Mouse (Mus musculus) thymus, adult 2 months (tissue): Measurements from ENCODE around the gene Ier2. TPM values are rescaled to one million over a fixed set of nuclear protein-coding genes. Genes with fewer than 3 reads are reported as not detected.
"Not testable (repeated sequence)": the region's sequence is repeated elsewhere in the genome, so short reads cannot be mapped to it uniquely, and the experiment has no call there.

ENCODE experiments used
- DNase-seq: peaks from one replicate; pipeline ENCODE4 v3.0.0; 2021
- H3K27ac ChIP-seq: fragments of 200-500 bp; 2 replicates; pipeline ENCODE4 v1.5.1; 2012; ENCODE audit warnings: low read length, control low read depth; ENCODE audit not compliant: control insufficient read depth, insufficient read depth
- H3K27me3 ChIP-seq: fragments of 200-500 bp; 2 replicates; pipeline ENCODE4 v1.6.1; 2012; ENCODE audit warnings: mild to moderate bottlenecking, low read length, moderate library complexity, mixed read lengths; ENCODE audit not compliant: control insufficient read depth, insufficient read depth
- H3K36me3 ChIP-seq: fragments of 200-500 bp; 2 replicates; pipeline ENCODE4 v1.6.1; 2012; ENCODE audit warnings: mild to moderate bottlenecking, low read length, moderate library complexity; ENCODE audit not compliant: control insufficient read depth, insufficient read depth
- H3K4me1 ChIP-seq: fragments of 200-500 bp; replicated peaks from 2 replicates; pipeline ENCODE4 v1.6.1; 2012; ENCODE audit warnings: low read length; ENCODE audit not compliant: control insufficient read depth, insufficient read depth
- H3K4me3 ChIP-seq: fragments of 200-500 bp; 2 replicates; pipeline ENCODE4 v1.5.1; 2012; ENCODE audit warnings: mild to moderate bottlenecking, low read length, control low read depth, moderate library complexity; ENCODE audit not compliant: control insufficient read depth, insufficient read depth
- CTCF ChIP-seq: fragments of 200-500 bp; IDR thresholded peaks from 2 replicates; pipeline ENCODE4 v1.5.1; 2012; ENCODE audit warnings: mild to moderate bottlenecking, control low read depth, low read length, moderate library complexity, borderline replicate concordance; ENCODE audit not compliant: control insufficient read depth, poor library complexity, insufficient read depth; ENCODE audit errors: extremely low read depth
- POLR2A ChIP-seq: fragments of 200-500 bp; IDR thresholded peaks from 2 replicates; pipeline ENCODE4 v1.6.1; 2012; ENCODE audit warnings: mild to moderate bottlenecking, low read length, control low read depth, moderate library complexity; ENCODE audit not compliant: control insufficient read depth, poor library complexity, insufficient read depth; ENCODE audit errors: extremely low read depth
- WGBS: fragments of 180-500 bp; shearing (Covaris S2); methylation state at CpG from one replicate; pipeline ENCODE4 v1.1.7; 2018; 5-methylcytosine and 5-hydroxymethylcytosine counted together
- polyA plus RNA-seq: library from polyadenylated mRNA; depleted of rRNA; stranded (reverse); fragments of >200 nt; gene quantifications from 2 replicates; pipeline ENCODE4 v1.2.3, GENCODE M21; 2012

Gene Ier2
- polyA plus RNA-seq, 1 experiment: 29.2 TPM

DNA sequence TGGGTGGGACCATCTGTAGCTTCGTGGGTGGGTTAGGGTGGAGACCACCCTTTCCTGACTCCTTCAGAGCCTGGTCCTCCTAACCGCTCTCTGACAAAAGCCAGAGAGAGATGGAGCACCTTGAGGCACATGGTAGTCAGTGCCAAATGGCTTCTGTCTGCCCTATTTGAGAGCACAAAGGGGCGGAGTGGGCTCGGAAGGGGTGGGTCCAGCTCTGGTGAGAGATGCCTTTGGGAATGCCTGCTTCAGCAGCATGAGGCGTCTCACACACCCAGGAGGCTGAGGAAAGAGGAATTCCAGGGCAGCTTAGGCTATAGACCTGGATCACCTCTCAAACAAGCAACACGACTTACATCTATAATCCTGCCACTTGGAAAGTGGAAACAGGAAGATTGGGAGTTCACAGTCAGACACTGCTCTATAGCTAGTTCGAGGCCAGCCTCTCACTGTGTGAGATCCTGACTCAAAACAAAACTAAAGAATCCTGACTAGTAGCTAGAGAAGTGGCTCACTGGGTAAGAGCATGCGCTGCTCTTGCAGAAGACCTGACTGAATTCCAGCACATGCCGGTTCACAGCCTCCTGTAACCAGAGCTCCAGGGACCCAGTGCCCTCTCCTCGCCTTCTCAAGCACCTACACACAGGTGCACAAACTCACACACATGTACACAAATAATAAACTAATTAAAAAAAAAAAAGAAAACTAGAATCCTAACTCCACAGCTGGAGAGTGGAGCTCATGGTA is 28.6 kb downstream of the Ier2 start:
- Histone ChIP-seq H3K4me3 (no peak overlapping the region), H3K36me3 (no peaks in the 10 kb centered on the region), H3K4me1 (peaks cover 10% of the 10 kb centered on the region), H3K27me3 (no peaks in the 10 kb centered on the region), H3K27ac (no peak overlapping the region)
- no peak for TF ChIP-seq CTCF
- no peak for TF ChIP-seq POLR2A
- DNase-seq: no peak
- 88% methylated on average over 10 of the region's 10 CpGs for WGBS

DNA sequence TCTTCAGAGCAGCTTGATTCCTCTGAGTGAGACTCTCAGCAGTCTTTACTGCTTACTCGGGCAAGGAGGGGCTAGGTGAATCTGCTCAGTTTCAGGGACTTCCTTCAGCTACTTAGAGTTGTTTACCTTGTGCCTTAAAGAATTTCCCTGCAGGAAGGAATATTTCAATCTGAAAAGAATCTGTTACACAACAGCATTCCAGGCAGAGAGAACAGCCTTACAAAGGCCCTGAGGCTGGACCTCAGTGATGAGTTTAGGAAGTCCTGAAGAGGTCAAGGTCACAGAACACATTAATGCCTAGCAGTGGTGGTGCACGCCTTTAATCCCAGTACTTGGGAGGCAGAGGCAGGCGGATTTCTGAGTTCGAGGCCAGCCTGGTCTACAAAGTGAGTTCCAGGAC is 30.8 kb downstream of the Ier2 start:
- Histone ChIP-seq H3K27me3 (no peaks in the 10 kb centered on the region), H3K4me1 (no peaks in the 10 kb centered on the region), H3K36me3 (no peaks in the 10 kb centered on the region), H3K4me3 (no peak overlapping the region), H3K27ac (no peak overlapping the region)
- 90% methylated on average over 4 of the region's 4 CpGs for WGBS
- TF ChIP-seq POLR2A (no peak), CTCF (no peak)
- no peak for DNase-seq

DNA sequence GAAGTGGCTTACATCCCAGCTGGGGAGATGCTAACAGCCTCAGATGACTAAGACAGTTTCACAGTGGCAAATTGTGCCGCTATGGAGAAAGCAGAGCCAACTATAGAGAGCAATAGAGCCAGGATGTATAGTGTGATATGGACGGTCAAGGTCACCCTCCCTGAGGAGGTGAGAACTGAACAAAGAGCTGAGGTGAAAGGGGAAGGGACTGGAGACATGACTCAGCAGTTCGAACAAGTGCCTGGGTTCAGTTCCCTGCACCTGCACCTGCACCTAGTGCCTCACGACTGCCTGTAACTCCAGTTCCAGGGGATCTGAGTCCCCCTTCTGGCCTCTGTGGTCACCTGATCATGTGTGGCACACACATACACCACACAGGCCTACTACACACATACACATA is 32.5 kb downstream of the Ier2 start:
- DNase-seq: no peak
- Histone ChIP-seq H3K27ac (no peak overlapping the region), H3K4me1 (no peaks in the 10 kb centered on the region), H3K36me3 (no peaks in the 10 kb centered on the region), H3K27me3 (no peaks in the 10 kb centered on the region), H3K4me3 (no peak overlapping the region)
- 70% methylated on average over 4 of the region's 4 CpGs for WGBS
- TF ChIP-seq POLR2A: no peak
- no peak for TF ChIP-seq CTCF

DNA sequence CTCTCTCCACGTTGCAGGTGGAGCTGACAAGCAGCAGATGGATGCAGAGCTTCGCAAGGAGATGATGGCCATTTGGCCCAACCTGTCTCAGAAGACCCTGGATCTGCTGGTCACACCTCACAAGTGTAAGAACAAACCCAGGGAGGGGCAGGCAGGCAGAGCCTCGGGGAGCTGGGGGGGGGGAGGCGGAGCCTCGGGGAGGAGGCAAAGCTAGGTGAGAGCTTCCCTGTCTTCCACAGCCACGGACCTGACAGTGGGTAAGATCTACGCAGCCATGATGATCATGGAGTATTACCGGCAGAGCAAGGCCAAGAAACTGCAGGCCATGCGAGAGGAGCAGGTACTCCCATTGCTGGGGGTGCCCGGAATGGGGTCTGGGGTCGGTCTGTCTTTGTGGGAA is 33.1 kb downstream of the Ier2 start:
- H3K27me3 ChIP-seq: no peaks in the 10 kb centered on the region
- TF ChIP-seq POLR2A (no peak), CTCF (no peak)
- H3K36me3 ChIP-seq: no peaks in the 10 kb centered on the region
- H3K4me1 ChIP-seq: no peaks in the 10 kb centered on the region
- no peak overlapping the region for H3K27ac ChIP-seq
- 87% methylated on average over 11 of the region's 11 CpGs for WGBS
- H3K4me3 ChIP-seq: no peak overlapping the region
- no peak for DNase-seq

DNA sequence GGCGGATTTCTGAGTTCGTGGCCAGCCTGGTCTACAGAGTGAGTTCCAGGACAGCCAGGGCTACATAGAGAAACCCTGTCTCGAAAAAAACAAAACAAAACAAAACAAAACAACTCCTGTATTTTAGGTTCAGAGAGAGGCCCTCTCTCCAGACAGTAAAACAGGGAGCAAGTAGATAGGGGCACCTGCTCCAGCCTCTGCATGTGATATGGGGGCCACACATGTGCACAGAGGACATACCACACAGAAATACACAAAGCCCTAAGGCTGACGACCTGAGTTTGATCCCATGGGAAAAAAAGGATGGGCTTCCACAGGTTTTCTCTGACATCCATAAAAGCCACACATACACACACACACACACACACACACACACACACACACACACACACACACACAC is 39.2 kb downstream of the Ier2 start:
- H3K4me1 ChIP-seq, H3K36me3 ChIP-seq, H3K4me3 ChIP-seq, DNase-seq, H3K27me3 ChIP-seq, H3K27ac ChIP-seq: not testable (repeated sequence)
- WGBS: 94% methylated on average over 4 of the region's 4 CpGs

DNA sequence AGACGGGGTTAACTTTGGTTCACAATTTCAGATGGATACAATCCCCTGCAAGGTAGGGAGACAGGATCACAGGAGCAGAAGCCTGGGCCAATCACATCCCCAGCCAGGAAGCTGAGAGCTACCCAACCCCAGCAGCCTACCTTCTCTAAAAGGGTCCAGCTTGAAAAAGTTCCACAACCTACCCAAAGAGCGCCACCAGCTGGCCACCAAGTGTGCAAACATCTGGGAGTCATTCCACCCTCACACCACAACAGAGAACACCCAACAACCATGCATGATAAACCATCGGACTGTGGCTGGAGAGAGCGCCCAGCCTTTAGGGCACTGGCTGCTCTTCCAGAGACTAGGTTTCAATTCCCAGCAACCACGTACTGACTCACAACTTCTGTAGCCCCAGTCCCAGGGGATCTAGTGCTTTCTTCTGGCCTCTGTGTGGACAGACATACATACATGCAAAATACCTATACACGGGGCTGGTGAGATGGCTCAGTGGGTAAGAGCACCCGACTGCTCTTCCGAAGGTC is 41.5 kb downstream of the Ier2 start:
- no peaks in the 10 kb centered on the region for H3K36me3 ChIP-seq
- no peaks in the 10 kb centered on the region for H3K4me1 ChIP-seq
- WGBS: 87% methylated on average over 8 of the region's 8 CpGs
- no peak overlapping the region for H3K4me3 ChIP-seq
- no peak for DNase-seq
- H3K27me3 ChIP-seq: no peaks in the 10 kb centered on the region
- no peak for TF ChIP-seq POLR2A
- no peak for TF ChIP-seq CTCF
- no peak overlapping the region for H3K27ac ChIP-seq

DNA sequence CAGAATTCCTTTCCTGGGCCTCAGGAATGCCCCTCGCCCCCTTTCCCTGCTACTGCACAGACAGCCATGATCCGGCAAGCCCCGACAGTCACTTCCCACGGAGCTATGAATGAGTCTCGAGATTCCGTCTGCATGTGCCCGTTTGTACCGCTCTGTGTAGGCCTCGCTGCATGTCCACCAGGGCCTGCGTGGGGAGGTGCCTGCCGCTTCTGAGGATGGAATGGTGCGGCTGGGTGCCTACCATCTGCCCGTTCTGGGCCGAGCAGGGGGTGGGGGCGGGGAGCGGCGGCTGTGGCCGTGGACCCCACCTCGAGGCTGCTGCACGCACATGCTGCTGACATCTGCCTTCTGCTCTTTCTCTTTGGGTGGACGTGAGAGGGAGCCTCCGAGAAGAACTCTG is 45.6 kb downstream of the Ier2 start:
- no peaks in the 10 kb centered on the region for H3K27me3 ChIP-seq
- H3K4me3 ChIP-seq: no peak overlapping the region
- TF ChIP-seq CTCF (no peak), POLR2A (no peak)
- peaks cover 2% of the 10 kb centered on the region; the same call in 1 of the 2 replicates for H3K4me1 ChIP-seq
- DNase-seq: no peak
- no peak overlapping the region for H3K27ac ChIP-seq
- WGBS: 83% methylated on average over 22 of the region's 22 CpGs
- no peaks in the 10 kb centered on the region for H3K36me3 ChIP-seq
